Mouse (Mus musculus) hindbrain, embryonic 15.5 days (tissue): Measurements from ENCODE around the gene Isyna1. TPM values are rescaled to one million over a fixed set of nuclear protein-coding genes. Genes with fewer than 3 reads are reported as not detected.

Source experiments
- ATAC-seq: fragments of 200-750 bp; cut with Nextera tagmentation; 2 replicates; pipeline ENCODE4 v1.8.0; 2017; ENCODE audit warnings: low read depth, moderate number of reproducible peaks, moderate TSS enrichment; ENCODE audit not compliant: low FRiP score
- H3K27ac ChIP-seq: fragments of 300-500 bp; sonication (generic); replicated peaks from 2 replicates; pipeline ENCODE4 v1.5.1; 2015; ENCODE audit warnings: mild to moderate bottlenecking, inconsistent platforms
- H3K27me3 ChIP-seq: fragments of 300-500 bp; sonication (generic); 2 replicates; pipeline ENCODE4 v1.6.1; 2015; ENCODE audit warnings: control low read depth, inconsistent platforms
- H3K36me3 ChIP-seq: fragments of 300-500 bp; sonication (generic); 2 replicates; pipeline ENCODE4 v1.6.1; 2015; ENCODE audit warnings: control low read depth, inconsistent platforms
- H3K4me1 ChIP-seq: fragments of 300-500 bp; sonication (generic); replicated peaks from 2 replicates; pipeline ENCODE4 v1.6.1; 2015; ENCODE audit warnings: control low read depth, inconsistent platforms
- H3K4me2 ChIP-seq: fragments of 300-500 bp; sonication (generic); 2 replicates; pipeline ENCODE4 v1.6.1; 2015; ENCODE audit warnings: moderate library complexity, mild to moderate bottlenecking, inconsistent platforms
- H3K4me3 ChIP-seq: fragments of 300-500 bp; sonication (generic); 2 replicates; pipeline ENCODE4 v1.5.1; 2015; ENCODE audit warnings: mild to moderate bottlenecking, inconsistent platforms
- H3K9ac ChIP-seq: fragments of 300-500 bp; sonication (generic); 2 replicates; pipeline ENCODE4 v1.6.1; 2015; ENCODE audit warnings: inconsistent platforms
- H3K9me3 ChIP-seq: fragments of 300-500 bp; sonication (generic); 2 replicates; pipeline ENCODE4 v1.6.1; 2016; ENCODE audit warnings: control low read depth, inconsistent platforms
- WGBS: fragments of 180-500 bp; shearing (Covaris S2); methylation state at CpG from one replicate; pipeline ENCODE4 v1.1.7; 2015; 5-methylcytosine and 5-hydroxymethylcytosine counted together
- polyA plus RNA-seq: library from polyadenylated mRNA; unstranded; fragments of >200 nt; fragmentation: Nextera tagmentation; extraction: Ambion mirVana; gene quantifications from 2 replicates; pipeline ENCODE4 v1.2.1, GENCODE M21; 2015

Gene Isyna1
- polyA plus RNA-seq, 1 experiment from 2014 or later = 152 TPM

DNA sequence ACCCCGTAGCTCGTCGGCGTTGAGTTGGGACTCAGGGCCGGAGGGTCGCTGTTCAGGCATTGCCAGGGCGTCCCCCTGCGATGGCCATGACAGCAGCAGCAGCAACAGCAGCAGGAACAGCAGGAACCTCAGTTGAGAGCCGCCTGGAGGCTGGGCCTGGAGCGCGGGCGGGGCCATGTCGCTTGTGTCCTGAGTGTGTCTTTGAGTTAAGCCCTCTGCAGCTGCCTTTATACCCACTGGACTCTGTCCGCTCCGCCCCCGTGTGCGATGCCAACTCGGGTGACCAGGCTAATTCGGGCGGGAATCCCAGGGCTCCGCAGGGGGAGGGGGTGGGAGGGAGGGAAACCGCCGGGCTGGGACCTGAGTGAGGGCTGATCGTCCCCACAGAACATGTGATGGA lies 37.3 kb downstream of the Isyna1 start:
- no peak overlapping the region for H3K4me3 ChIP-seq
- no peaks in the 10 kb centered on the region for H3K36me3 ChIP-seq
- no peak for ATAC-seq
- no peaks in the 10 kb centered on the region for H3K9me3 ChIP-seq
- peaks cover 26% of the 10 kb centered on the region for H3K4me1 ChIP-seq
- no peak overlapping the region for H3K27ac ChIP-seq
- peaks cover 5% of the 10 kb centered on the region; the same call in 1 of the 2 replicates for H3K27me3 ChIP-seq
- H3K4me2 ChIP-seq = 0 out of 2 replicates have a peak overlapping the region, but pooled peaks have one; percentile 9
- no peak overlapping the region for H3K9ac ChIP-seq
- 26% methylated on average over 20 of the region's 24 CpGs for WGBS

DNA sequence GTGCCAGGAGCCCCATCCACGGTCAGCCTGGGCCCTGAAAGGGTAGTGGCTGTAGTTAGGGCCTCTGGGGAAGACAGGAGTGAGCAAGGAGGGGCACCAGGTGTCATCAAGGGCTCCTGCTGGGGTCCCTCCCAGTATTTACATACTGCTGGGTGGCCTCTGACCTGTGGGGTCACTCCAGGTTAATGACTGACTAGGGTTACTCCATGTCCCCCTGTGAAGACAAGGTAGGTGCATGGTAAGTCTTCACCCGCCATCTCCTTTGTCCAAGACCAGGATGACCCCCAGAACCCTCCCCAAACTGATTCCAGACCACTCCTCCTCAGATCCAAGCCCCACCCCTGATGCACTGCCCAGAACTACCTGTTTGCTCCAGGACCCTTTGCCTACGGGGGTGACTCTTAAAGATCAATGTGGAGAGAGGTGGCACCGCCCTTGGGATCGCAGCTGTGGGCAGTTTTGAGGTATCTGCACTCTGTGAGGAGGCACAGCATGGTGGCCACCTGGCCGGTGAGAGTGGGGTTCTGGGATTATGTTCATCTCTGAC lies 38.2 kb downstream of the Isyna1 start, which contains the start of gene Gdf15:
TSS of gene Gdf15 (minus strand) at position 111 of the 547 bp plus-strand sequence.
- H3K27me3 ChIP-seq = peaks cover 5% of the 10 kb centered on the region; the same call in 1 of the 2 replicates
- 0 out of 2 replicates have a peak within 1 kb of the TSS, but pooled peaks have one; percentile 9 for H3K4me2 ChIP-seq
- peaks cover 26% of the 10 kb centered on the region for H3K4me1 ChIP-seq
- H3K27ac ChIP-seq = no peak within 1 kb of the TSS
- no peaks in the 10 kb centered on the region for H3K36me3 ChIP-seq
- no peak within 1 kb of the TSS for H3K9ac ChIP-seq
- no peak within 1 kb of the TSS for H3K4me3 ChIP-seq
- no peaks in the 10 kb centered on the region for H3K9me3 ChIP-seq
- WGBS = 75% methylated on average over 6 of the region's 6 CpGs
- ATAC-seq = no peak

DNA sequence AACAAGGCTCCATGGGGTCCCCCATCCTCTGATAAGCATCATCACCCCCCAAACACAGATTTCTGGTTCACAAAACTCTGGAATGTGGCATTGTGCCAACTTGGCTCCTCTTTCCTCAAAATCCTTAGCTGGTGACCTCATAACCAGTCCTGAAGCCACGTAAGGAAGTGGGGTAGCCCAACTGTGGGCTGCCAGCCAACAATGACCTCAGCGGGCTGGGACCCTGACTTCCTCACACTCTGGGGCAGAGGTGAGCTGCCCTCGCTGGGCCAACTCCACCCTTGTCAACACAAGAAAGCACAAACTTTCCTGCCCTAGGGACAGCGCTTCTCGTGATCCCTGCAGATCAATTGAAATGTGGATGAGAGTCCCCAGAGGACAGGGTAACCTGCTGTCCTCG lies 39.9 kb downstream of the Isyna1 start:
- 57% methylated on average over 6 of the region's 6 CpGs for WGBS
- no peak overlapping the region for H3K4me3 ChIP-seq

DNA sequence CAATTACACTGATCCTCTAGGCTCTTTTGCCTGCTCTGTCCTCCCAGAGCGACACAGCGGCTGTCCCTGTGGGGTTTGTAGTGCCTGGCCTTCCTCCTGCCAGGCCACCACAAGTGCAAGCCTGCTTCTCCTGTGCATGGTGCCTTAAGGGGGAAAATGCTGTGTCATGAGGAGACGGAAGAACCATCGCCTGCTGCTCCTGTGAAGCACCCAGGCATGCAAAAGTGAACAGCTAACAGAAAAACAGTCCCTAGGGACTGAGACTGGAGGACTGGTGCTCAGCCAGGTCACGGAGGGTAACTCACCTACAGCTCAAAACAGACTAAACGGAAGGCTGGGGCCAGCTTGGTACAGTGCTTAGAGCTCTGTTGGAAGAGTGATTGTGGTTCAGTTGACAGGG lies 41.4 kb downstream of the Isyna1 start:
- Histone ChIP-seq H3K9ac (no peak overlapping the region), H3K36me3 (no peaks in the 10 kb centered on the region), H3K27ac (no peak overlapping the region), H3K4me1 (peaks cover 10% of the 10 kb centered on the region), H3K9me3 (no peaks in the 10 kb centered on the region), H3K27me3 (peaks cover 5% of the 10 kb centered on the region; the same call in 1 of the 2 replicates), H3K4me3 (no peak overlapping the region), H3K4me2 (no peak overlapping the region)
- 78% methylated on average over 6 of the region's 6 CpGs for WGBS
- ATAC-seq = no peak

More for the DNA sequence above, 39.9 kb downstream of the Isyna1 start:
- H3K9me3 ChIP-seq = no peaks in the 10 kb centered on the region
- no peaks in the 10 kb centered on the region for H3K36me3 ChIP-seq
- H3K9ac ChIP-seq = no peak overlapping the region
- H3K4me1 ChIP-seq = peaks cover 23% of the 10 kb centered on the region
- H3K4me2 ChIP-seq = no peak overlapping the region
- ATAC-seq = no peak
- H3K27ac ChIP-seq = no peak overlapping the region
- peaks cover 5% of the 10 kb centered on the region; the same call in 1 of the 2 replicates for H3K27me3 ChIP-seq

DNA sequence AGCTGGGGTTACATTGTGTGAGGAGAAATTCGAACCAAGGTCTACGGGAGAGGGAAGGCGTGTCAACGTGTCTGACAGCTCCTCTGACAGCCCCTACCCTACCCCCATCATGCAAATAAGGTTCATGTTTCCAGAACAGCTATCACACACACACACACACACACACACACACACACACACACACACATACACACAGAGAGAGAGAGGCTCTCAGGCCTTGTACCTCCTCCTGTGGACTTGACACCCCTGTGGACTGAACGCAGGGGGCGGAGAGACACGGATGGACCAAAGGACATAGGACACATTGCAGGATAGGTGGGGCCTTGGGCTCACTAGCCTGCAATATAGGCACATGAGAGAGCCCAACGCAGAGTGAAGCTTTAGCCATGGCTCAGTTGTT lies 42.7 kb downstream of the Isyna1 start:
- H3K27ac ChIP-seq = no peak overlapping the region
- 59% methylated on average over 8 of the region's 8 CpGs for WGBS
- H3K4me2 ChIP-seq = no peak overlapping the region
- H3K4me3 ChIP-seq = no peak overlapping the region
- H3K9ac ChIP-seq = no peak overlapping the region
- no peaks in the 10 kb centered on the region for H3K36me3 ChIP-seq
- H3K9me3 ChIP-seq = no peaks in the 10 kb centered on the region
- H3K4me1 ChIP-seq = no peaks in the 10 kb centered on the region
- H3K27me3 ChIP-seq = no peaks in the 10 kb centered on the region; the same call in 1 of the 2 replicates
- no peak for ATAC-seq

DNA sequence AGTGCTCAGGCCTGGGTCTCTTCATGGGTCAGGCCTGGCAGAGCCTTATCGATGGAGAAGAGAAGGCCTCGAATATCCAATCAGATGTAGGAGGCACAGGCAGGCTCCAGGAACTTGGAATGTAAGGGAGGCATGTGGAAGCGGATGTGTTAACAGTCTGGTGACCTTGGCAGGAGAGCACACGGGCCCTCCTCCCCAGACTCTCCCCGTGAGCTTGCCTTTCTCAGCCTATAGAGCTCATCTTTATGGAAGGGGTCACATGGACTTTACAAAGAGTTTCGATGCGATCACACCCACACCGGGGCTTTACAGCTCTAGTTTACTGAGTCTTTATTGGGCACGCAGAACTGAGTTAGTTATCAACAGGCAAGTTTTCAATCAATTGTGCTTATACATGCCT lies 44.6 kb downstream of the Isyna1 start:
- H3K36me3 ChIP-seq = no peaks in the 10 kb centered on the region
- no peaks in the 10 kb centered on the region for H3K4me1 ChIP-seq
- no peak overlapping the region for H3K4me3 ChIP-seq
- no peaks in the 10 kb centered on the region for H3K27me3 ChIP-seq
- no peak for ATAC-seq
- no peak overlapping the region for H3K9ac ChIP-seq
- 69% methylated on average over 9 of the region's 9 CpGs for WGBS
- H3K9me3 ChIP-seq = no peaks in the 10 kb centered on the region
- H3K27ac ChIP-seq = no peak overlapping the region
- no peak overlapping the region for H3K4me2 ChIP-seq

DNA sequence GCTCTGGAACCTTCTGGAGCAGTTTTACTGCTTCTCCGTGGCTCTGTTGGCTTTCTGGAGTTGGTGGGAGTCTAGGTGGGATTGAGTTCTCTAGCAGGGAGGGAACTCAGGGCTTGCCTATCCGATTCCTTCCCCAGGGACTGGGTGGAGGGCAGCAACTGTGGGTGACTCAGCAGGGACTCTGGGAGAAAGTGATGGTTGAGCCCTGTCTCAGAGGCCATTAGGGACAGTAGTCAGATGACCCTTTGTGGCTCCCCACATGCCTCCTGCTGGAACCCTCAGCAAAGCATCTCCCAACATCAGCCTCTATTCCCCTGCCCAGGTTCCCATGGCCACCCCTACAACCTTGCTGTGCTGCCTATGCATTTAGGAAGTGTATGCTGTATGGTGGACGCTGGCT lies 48.8 kb downstream of the Isyna1 start:
- H3K27me3 ChIP-seq = no peaks in the 10 kb centered on the region
- ATAC-seq = no peak
- no peak overlapping the region for H3K4me3 ChIP-seq
- H3K27ac ChIP-seq = no peak overlapping the region
- H3K9ac ChIP-seq = no peak overlapping the region
- no peak overlapping the region for H3K4me2 ChIP-seq
- peaks cover 20% of the 10 kb centered on the region for H3K4me1 ChIP-seq
- 69% methylated on average over 3 of the region's 3 CpGs for WGBS
- H3K9me3 ChIP-seq = no peaks in the 10 kb centered on the region
- H3K36me3 ChIP-seq = no peaks in the 10 kb centered on the region

DNA sequence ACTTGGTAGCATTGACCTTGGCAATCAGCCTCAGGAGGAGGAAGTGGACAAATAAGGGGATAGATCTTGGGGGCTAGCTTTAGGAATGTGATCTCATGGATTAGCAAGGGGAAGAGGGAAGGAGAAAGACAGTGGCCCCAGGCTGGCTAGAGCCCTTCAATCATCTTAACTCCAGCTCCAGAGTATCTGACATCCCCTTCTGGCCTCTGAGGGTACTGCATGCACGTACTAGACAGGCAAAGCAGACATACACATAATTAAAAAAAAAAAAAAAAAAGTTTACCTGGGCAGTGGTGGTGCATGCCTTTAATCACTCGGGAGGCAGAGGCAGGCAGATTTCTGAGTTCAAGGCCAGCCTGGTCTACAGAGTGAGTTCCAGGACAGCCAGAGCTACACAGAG lies 49.9 kb downstream of the Isyna1 start:
- H3K9ac ChIP-seq = no peak overlapping the region
- no peak overlapping the region for H3K27ac ChIP-seq
- no peaks in the 10 kb centered on the region for H3K36me3 ChIP-seq
- H3K4me2 ChIP-seq = no peak overlapping the region
- ATAC-seq = no peak
- WGBS = 77% methylated on average over 2 of the region's 2 CpGs
- H3K9me3 ChIP-seq = no peaks in the 10 kb centered on the region
- H3K4me1 ChIP-seq = peaks cover 27% of the 10 kb centered on the region
- H3K4me3 ChIP-seq = no peak overlapping the region
- no peaks in the 10 kb centered on the region for H3K27me3 ChIP-seq

DNA sequence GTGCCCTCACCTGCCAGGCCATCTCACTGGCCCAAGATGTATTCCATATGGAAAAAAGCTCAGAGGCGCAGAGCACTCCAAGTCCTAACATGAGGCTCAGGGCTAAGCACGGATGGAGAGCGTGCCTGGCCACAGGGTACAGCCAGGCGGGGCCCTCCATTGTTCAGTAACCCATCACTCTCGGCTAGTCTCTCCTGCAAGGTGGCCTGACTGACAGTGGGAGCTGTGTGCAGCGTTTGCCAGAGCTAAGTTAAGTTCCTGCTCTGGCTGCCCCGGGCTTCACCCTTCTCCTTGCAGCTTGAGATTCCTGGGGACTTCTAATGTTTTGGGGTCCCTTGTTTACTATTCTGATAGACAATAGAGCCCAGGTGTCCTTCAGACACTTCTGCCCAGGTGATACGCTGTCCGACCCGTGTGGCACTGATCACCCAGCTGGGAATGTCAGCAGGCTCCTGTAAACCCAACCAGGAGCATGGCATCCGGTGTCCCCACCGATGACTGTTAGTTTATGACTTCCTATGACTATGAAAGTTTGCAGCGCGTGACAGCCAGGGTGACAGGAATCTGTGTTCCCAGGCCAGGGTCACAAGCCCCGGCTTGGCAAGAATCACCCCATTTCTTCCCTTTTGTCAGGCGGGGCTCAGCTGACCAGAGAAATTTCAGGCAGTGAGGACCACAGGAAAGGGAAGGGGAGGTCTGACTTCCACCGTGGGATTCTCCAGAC lies 51.5 kb downstream of the Isyna1 start:
- Histone ChIP-seq H3K27ac (no peak overlapping the region), H3K36me3 (no peaks in the 10 kb centered on the region), H3K4me2 (no peak overlapping the region), H3K4me1 (peaks cover 36% of the 10 kb centered on the region), H3K27me3 (no peaks in the 10 kb centered on the region), H3K4me3 (no peak overlapping the region), H3K9me3 (no peaks in the 10 kb centered on the region), H3K9ac (no peak overlapping the region)
- 53% methylated on average over 17 of the region's 17 CpGs for WGBS
- ATAC-seq = no peak

DNA sequence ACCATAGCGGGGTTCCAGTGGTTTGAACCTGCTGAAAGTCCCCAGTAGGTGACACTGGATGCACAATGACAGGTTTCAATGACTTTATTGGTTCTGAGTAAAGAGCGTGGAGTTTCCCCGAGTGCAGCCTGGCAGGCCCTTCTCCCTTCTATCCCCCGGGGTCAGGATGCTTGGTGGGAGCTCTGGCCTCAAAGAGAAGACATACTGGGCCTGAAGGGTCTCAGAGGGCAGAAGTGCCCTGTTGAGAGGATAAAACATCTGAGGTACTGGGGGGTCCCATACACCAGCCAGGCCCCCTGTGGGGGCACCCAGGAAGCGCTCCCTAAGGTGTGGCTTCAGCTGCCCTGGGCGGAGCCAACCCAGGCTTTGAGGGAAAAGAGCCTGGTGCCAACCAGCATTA lies 52.2 kb downstream of the Isyna1 start:
- Histone ChIP-seq H3K9ac (no peak overlapping the region), H3K9me3 (no peaks in the 10 kb centered on the region), H3K27ac (no peak overlapping the region), H3K27me3 (no peaks in the 10 kb centered on the region), H3K4me2 (no peak overlapping the region), H3K36me3 (no peaks in the 10 kb centered on the region), H3K4me3 (no peak overlapping the region), H3K4me1 (peaks cover 36% of the 10 kb centered on the region)
- ATAC-seq = no peak
- WGBS = 62% methylated on average over 6 of the region's 6 CpGs

DNA sequence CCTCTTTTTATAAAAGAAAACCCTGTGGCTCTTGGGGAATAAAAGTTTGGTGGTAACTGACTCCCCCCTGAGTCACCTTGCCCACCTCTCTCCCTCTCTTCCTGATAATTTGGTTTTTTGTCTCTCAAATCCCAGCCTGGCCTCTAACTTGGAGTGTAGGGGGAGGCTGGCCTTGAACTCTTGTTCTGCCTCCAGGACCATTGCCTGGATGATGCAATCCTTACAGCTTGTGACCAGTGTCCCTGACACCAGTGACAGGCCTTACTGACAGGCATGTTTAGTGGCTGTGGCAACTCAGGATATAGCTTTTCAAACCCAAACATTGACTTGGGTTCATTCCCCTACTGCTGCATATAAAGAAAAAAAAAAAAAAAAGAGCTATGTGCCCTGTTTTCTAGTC lies 52.6 kb downstream of the Isyna1 start:
- no peak for ATAC-seq
- H3K4me2 ChIP-seq = no peak overlapping the region
- H3K27me3 ChIP-seq = no peaks in the 10 kb centered on the region
- H3K4me1 ChIP-seq = peaks cover 36% of the 10 kb centered on the region
- H3K27ac ChIP-seq = no peak overlapping the region
- H3K4me3 ChIP-seq = no peak overlapping the region
- peaks cover 1% of the 10 kb centered on the region; the same call in 1 of the 2 replicates for H3K36me3 ChIP-seq
- no peaks in the 10 kb centered on the region for H3K9me3 ChIP-seq
- H3K9ac ChIP-seq = no peak overlapping the region
